Mouse (Mus musculus): Measurements from ENCODE around the gene Vps39. TPM values are rescaled to one million over a fixed set of nuclear protein-coding genes. Genes with fewer than 3 reads are reported as not detected.

Vps39 gene
- 10 to 100 TPM; 75.9 to 81.0 TPM for total RNA-seq (2023)

GRCm38 (mm10) chr2:120352682-120353646, at the start of gene Vps39:
Gene Vps39 (minus strand): TSS chr2:120353137.

GRCm38 (mm10) chr2:120313976-120314375, 39.0 kb downstream of the Vps39 start, which contains the start of gene Pla2g4f:
Gene Pla2g4f (minus strand): TSS chr2:120314165.

GRCm38 (mm10) chr2:120288995-120289394, 63.9 kb downstream of the Vps39 start, which contains the start of gene Pla2g4d:
Gene Pla2g4d (minus strand): TSS chr2:120289197.

Other genes with a start within 250 kb of the Vps39 start
- gene Ehd4, start 198.5 kb downstream of the Vps39 start, total RNA-seq (2023): 100 to 1,000 TPM in 1 of 2 experiments, 10 to 100 TPM in 1; 83.5 to 111 TPM
- gene Pla2g4e, start 107.8 kb downstream of the Vps39 start, total RNA-seq (2023): not detected
- not detected for gene Pla2g4d, start 63.9 kb downstream of the Vps39 start, total RNA-seq (2023)
- gene Pla2g4f, start 39.0 kb downstream of the Vps39 start, total RNA-seq (2023): under 1 TPM; 0.23 to 0.47 TPM
- gene Ganc, start 50.8 kb upstream of the Vps39 start, total RNA-seq (2023): 10 to 100 TPM; 47.1 to 66.8 TPM
- 10 to 100 TPM; 53.5 to 55.6 TPM for gene Tmem87a, start 51.0 kb upstream of the Vps39 start, total RNA-seq (2023)
- gene Capn3, start 102.9 kb upstream of the Vps39 start, total RNA-seq (2023): 1 to 10 TPM in 1 of 2 experiments, under 1 TPM in 1; 0.80 to 1.1 TPM
- gene Zfp106, start 210.7 kb upstream of the Vps39 start, total RNA-seq (2023): 100 to 1,000 TPM; 127 to 130 TPM
- gene Snap23, start 214.5 kb upstream of the Vps39 start, total RNA-seq (2023): 10 to 100 TPM; 42.7 to 42.9 TPM

Measured in B cell, adult 67 days (primary cell).